Mouse (Mus musculus) v-Abl transformed pro-B cells (cell line): ENCODE results near the gene Rgl2.

Experiments used
- in situ Hi-C, 2 experiments: fragments of 400-800 bp; cut with MboI; formaldehyde crosslinking; loops; one replicate each; pipeline ENCODE4 v1.15.1; 2025; ENCODE audit not compliant: unreplicated experiment in 2 of 2

Rgl2 gene

GRCm38 (mm10) chr17:33920282-33921097 lies 8.9 kb upstream of the Rgl2 start:
- in situ Hi-C loops: no loop called here

- in situ Hi-C loops: no loop called here
These were observed 8.0 kb upstream of the Rgl2 start for GRCm38 (mm10) chr17:33921361-33921760.

GRCm38 (mm10) chr17:33924577-33925283 lies 4.6 kb upstream of the Rgl2 start:
- in situ Hi-C loops: loop anchor here in 1 of 2 experiments (5.0 kb wide), 1 partner anchor 32 kb away; the partner anchor contains the start of gene Kifc1

- in situ Hi-C loops: loop anchor here in 1 of 2 experiments (5.0 kb wide), 1 partner anchor 33 kb away; the partner anchor contains the start of gene Kifc1
These were observed 3.8 kb upstream of the Rgl2 start for GRCm38 (mm10) chr17:33925406-33926116.

GRCm38 (mm10) chr17:33926207-33926932 lies 3.0 kb upstream of the Rgl2 start:
- in situ Hi-C loops: loop anchor here in 1 of 2 experiments (5.0 kb wide), 1 partner anchor 34 kb away; the partner anchor contains the start of gene Kifc1

- in situ Hi-C loops: loop anchor here in 1 of 2 experiments (5.0 kb wide), 1 partner anchor 36 kb away; the partner anchor contains the start of gene Kifc1
These were observed 944 bp upstream of the Rgl2 start for GRCm38 (mm10) chr17:33928251-33928947.

GRCm38 (mm10) chr17:33930280-33931158 lies 1.2 kb downstream of the Rgl2 start:
- in situ Hi-C loops: loop anchor here in 1 of 2 experiments (5.0 kb wide), 1 partner anchor 38 kb away; the partner anchor contains the start of gene Kifc1

GRCm38 (mm10) chr17:33931159-33931866 lies 2.0 kb downstream of the Rgl2 start:
- in situ Hi-C loops: loop anchor here in 1 of 2 experiments (5.0 kb wide), 1 partner anchor 39 kb away; the partner anchor contains the start of gene Kifc1

- in situ Hi-C loops: loop anchor here in 1 of 2 experiments (5.0 kb wide), 1 partner anchor 40 kb away; the partner anchor contains the start of gene Kifc1
These were observed 2.6 kb downstream of the Rgl2 start for GRCm38 (mm10) chr17:33931947-33932346.

GRCm38 (mm10) chr17:33932448-33932847 lies 3.1 kb downstream of the Rgl2 start:
- in situ Hi-C loops: loop anchor here in 1 of 2 experiments (5.0 kb wide), 1 partner anchor 40 kb away; the partner anchor contains the start of gene Kifc1

- in situ Hi-C loops: loop anchor here in 1 of 2 experiments (5.0 kb wide), 1 partner anchor 41 kb away; the partner anchor contains the start of gene Kifc1
These were observed 3.6 kb downstream of the Rgl2 start for GRCm38 (mm10) chr17:33932970-33933369.

- in situ Hi-C loops: no loop called here
These were observed 6.2 kb downstream of the Rgl2 start for GRCm38 (mm10) chr17:33935422-33936055.

GRCm38 (mm10) chr17:33936993-33937392 lies 7.7 kb downstream of the Rgl2 start:
- in situ Hi-C loops: no loop called here

GRCm38 (mm10) chr17:33938783-33939182 lies 9.4 kb downstream of the Rgl2 start:
- in situ Hi-C loops: no loop called here

- in situ Hi-C loops: no loop called here
These were observed 11.0 kb downstream of the Rgl2 start, which contains the start of the genes Pfdn6 and Wdr46 for GRCm38 (mm10) chr17:33940206-33940805. Gene Pfdn6, minus strand, starts transcription at chr17:33940343. Gene Wdr46, plus strand, starts transcription at chr17:33940660.

- in situ Hi-C loops: no loop called here
These were observed 11.6 kb downstream of the Rgl2 start for GRCm38 (mm10) chr17:33940981-33941380.
